Mouse (Mus musculus): ENCODE data around the gene Dhcr24.
A peak's percentile ranks its signal among the peaks of the same experiment; 100 is the strongest.

Gene Dhcr24

DNA sequence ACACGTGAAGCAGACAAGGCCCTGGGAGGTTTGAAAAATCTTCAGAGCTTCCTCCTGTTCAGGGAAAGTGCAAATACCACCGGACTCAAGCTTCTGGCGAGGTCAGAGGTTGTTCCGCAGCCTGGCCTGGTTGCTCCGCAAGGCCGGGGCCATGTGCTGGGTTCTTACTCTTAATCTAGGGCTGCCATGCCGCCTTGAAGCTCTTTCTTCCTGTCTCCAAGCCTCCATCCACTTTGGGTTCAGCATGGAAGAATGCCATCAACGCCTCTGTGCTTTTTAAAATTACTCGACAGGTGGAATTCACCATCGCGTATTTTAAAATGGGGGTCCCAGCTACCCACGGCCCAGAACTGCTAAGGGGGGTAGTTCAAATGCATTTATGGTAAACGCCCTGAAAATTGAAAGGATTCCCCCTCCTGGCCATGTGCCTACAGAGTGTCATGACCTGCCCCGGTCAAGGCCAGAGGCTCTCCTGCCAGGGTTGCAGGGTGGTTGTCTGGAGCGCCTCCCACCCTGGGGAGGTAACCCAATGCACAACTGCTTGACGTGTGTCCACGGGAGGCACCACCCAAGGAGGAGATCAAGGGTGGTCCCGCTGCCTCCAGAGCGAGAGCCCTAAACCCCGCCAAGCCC is 509 bp upstream of the Dhcr24 start:
- peak; percentile 13 for DNase-seq (ENCODE audit: low read depth)

DNA sequence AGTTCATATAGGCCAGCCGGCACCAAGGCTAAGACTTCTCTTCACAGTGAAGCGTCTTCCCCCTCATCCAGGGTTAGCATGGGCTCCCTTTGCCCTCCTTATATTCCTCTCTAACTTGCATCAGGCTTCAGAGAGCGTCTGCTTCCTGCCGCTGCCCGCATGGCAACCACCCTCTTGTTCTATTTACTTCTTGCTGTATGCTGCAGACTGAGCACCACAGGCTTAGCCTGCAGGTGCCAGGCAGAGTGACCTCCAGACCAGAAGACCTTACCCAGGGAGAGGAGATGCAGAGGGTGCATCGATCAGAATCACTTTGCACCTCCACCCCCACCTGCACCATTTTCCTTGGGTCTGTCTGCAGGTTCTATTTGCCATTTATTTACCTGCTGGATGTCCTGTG is 1.2 kb downstream of the Dhcr24 start:
- DNase-seq (ENCODE audit: low read depth), result peak; percentile 15

DNA sequence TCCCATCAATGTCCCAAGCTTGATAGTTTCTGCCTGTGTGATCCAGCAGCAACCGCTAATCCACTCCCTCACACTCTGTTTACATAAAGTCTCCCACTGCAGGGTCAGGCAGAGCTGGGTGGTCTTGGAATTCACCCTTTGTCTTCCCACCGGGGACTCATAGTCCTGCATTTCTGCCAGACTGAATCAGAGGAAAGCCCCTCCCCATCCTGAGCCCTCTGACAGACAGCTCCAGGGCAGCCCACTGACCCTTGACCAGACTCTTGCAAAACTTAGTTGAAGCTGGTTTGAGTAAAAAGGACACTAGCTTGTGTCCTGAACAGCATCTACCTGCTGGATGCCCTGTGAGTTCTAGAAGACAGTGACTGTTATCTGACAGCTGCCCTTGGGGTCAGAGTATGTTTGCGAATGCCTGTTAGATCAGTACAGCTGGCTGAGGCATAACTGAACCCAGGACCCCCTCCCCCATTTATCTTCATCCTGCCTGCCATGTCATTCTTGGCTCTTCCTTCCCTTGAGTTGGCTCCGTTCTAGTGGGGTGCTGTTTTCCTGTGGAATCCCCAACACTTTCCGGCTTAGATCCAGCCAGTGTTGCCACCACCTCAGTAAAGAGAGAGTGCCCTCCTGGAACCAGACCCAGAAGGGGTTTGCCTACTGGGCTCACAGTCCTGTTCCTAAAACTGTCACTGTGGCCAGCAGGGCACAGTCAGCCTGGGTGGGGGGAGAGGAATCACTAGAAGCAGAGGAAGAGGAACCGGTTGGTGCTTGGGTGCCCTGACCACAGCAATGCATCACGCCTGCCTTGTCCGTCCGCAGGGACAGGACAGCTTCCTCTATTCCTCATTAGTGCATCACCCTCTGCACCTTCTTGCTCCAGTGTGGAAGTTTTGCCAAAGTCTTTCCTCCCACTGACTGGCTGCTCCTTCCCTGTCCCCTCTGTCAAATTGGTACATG is 2.3 kb downstream of the Dhcr24 start:
- DNase-seq (ENCODE audit: low read depth), result no peak

- DNase-seq (ENCODE audit: low read depth), result no peak
These were observed 3.3 kb downstream of the Dhcr24 start for GRCm38 (mm10) chr4:106564161-106564560.

DNA sequence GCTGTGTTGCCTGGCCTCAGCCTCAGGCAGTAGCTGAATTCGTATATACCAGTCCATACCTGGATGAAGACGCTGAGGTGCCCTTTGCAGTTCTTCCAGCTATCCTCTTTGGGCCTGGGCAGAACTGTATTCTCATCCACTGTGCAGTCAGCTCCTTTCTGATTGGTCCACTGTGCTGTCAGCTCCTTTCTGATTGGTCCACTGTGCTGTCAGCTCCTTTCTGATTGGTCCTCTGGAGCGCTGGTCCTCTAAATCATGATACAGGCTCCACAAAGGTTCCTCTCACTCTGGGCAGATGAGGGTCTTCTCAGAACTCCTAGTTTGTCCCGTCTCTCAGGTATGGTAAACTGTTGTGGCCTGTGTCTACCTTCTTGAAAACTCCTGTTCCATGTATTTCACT is 8.8 kb downstream of the Dhcr24 start:
- DNase-seq (ENCODE audit: low read depth), result no peak

DNA sequence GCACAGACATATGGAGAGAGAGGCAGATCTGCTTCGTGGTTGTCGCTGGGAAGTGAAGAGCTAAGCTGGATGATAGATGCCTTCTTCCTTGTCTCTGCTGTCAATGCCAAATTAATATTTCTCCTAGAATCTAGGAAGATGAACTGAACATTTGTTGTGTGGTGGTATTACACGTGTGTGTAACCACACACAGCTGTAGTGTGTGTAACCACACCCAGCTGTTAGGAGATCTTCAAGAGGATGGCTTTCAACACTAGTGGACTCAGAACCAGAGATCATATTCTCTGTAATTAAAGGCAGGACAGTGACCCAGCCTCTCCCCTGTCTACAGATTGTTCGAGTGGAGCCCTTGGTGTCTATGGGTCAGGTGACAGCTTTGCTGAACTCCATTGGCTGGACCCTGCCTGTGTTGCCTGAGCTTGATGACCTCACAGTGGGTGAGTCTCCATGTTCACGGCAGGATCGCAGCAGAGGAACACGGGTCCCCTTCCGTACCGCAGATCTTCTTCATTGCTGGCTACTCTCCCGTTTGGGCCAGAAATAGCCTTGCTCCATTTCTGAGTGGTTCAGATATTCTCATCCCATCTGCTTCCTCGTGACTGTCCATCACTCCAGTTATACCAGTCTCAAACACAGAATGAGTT is 10.4 kb downstream of the Dhcr24 start:
- DNase-seq (ENCODE audit: low read depth), result no peak

- DNase-seq (ENCODE audit: low read depth), result no peak
These were observed 14.2 kb downstream of the Dhcr24 start for GRCm38 (mm10) chr4:106575022-106575421.

- no peak for DNase-seq (ENCODE audit: low read depth)
These were observed 16.7 kb downstream of the Dhcr24 start for GRCm38 (mm10) chr4:106577511-106577910.

DNA sequence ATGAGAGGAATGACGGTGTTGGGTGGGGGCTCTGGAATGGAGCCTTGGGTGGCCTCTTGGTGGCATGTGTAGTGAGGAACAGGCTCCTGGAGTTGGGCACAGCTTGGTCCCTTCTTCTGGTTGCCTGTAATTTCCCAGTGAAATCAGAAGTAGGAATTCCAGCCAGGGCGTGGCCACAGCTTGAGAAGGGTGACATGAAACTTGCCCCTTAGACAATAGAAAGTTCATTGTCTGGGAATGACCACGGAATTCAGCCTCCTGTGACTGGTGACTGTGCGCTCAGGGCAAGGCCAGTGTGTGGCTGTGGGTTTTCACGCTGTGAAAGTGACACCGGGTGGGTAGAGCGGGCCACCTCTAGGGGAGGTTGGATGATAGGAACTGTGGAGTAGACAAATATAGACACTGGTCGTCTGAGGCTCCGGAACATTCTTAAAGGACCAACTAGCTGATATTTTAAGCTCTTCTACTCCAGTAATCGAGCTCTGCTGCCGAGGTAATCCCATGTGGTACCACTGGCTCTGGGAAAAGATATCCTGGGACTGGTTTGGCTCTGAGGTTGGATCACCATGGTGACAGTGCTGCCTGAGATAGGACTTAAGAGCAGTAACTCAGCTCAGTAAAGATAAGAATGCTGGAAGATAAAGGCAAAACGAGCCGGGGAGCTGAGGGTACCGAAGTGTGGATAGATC is 20.5 kb downstream of the Dhcr24 start:
- no peak for DNase-seq (ENCODE audit: low read depth)

DNA sequence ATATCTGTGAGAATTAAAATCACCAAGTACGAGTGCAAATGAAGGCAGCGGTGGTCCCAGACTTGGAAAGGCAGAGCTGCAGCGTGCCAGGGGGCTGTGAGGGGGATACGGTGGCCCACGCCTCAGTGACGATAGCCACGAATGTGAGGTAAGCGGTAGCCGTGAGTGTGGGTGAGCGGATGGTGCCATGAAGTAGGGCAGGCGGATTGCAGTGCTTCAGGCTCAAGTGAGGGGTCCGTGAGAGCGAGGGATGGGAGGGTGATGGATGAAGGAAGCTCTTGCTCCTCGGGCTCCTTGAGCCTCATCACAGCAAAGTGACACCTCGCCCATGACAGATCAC is 21.0 kb downstream of the Dhcr24 start:
- DNase-seq (ENCODE audit: low read depth), result no peak

DNA sequence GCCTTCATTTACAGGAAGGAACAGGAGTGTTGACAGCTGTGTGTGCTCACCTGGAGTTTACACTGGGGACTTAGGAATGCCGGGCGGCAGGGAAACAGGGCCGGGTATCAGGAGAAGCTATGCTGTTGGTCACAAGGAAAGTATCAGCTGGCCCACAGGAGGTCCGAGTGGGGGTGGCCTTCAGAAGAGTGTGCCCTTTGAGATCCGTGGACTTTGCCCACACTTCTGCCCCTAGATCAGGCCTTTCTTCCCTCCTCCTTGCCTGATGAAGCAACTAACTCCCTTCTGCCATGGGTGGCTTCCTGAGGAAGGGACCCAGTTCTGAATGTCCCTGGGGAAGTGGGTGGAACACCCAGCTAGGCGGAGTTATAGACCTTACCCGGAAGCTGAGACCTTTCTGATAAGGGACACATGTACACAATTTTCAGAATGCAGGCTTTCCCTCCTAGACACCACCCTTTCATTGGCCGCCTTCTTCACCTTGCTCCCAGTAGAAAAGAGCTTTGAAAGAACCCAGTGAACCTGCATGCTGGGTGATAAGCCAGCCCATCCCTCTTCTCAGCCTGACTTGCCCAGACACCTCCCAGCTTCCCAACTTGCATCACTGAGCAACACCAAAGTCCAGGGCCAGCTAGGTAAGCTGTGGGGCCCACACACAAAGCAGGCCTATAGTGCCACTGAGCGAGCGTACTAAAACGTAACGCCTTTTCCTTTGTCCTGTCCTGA is 21.8 kb downstream of the Dhcr24 start:
- peak; percentile 50 for DNase-seq (ENCODE audit: low read depth)

GRCm38 (mm10) chr4:106584665-106585064 is 23.8 kb downstream of the Dhcr24 start:
- no peak for DNase-seq (ENCODE audit: low read depth)

DNA sequence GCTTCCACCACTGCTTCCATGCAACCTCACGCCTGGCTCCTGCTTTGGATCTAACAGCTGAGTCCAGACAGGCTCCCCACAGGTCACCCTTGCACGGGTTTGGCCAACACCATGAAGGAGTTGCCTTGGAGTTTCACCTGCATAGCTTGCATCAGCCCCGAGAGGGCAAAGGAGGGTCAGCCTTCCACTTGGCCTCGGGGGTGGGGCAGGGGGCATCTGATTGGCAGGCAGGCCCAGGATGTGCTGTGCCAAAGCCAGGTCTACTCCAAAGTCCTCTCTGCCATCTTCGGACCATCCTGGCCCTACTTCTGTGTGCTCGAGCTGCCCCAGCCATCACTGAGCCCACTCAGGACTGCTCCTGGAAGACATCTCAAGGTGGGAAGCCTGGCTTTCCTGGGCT is 26.2 kb downstream of the Dhcr24 start:
- no peak for DNase-seq (ENCODE audit: low read depth)

- DNase-seq (ENCODE audit: low read depth), result no peak
These were observed 29.3 kb downstream of the Dhcr24 start for GRCm38 (mm10) chr4:106590142-106590541.

DNA sequence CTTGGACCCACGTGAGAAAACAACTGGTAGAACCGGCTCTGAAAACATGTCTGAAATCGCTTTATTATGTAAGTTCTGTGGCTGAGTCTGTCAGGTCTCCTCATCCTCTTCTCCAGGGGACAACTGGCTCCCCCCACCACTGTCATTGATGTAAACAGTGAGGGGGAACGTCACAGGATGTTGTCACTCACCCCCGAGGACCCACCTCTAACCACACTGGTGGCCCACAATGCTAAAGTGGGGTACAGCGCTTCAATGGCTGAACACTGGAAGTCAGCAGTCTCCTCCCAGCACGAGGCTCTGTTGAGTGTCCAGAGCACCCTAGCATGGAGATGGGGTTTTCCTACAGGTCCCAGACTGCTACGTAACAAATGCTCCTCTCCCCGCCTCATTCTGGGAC is 30.0 kb downstream of the Dhcr24 start:
- DNase-seq (ENCODE audit: low read depth), result no peak

GRCm38 (mm10) chr4:106593636-106594035 is 32.8 kb downstream of the Dhcr24 start:
- no peak for DNase-seq (ENCODE audit: low read depth)

- DNase-seq (ENCODE audit: low read depth), result no peak
These were observed 35.4 kb downstream of the Dhcr24 start for GRCm38 (mm10) chr4:106596200-106596599.

- no peak for DNase-seq (ENCODE audit: low read depth)
These were observed 36.2 kb downstream of the Dhcr24 start for GRCm38 (mm10) chr4:106597055-106597454.

GRCm38 (mm10) chr4:106597741-106598140 is 36.9 kb downstream of the Dhcr24 start:
- DNase-seq (ENCODE audit: low read depth), result no peak

GRCm38 (mm10) chr4:106599415-106599814 is 38.6 kb downstream of the Dhcr24 start:
- DNase-seq (ENCODE audit: low read depth), result no peak

- DNase-seq (ENCODE audit: low read depth), result no peak
These were observed 39.9 kb downstream of the Dhcr24 start for GRCm38 (mm10) chr4:106600770-106601169.
